Mouse (Mus musculus) brain, embryonic 18.5 days (tissue): ENCODE results near the gene Tifa.

Experiments
- DNase-seq: peaks from one replicate; pipeline ENCODE4 v3.0.0-alpha.2; 2012; ENCODE audit warnings: low read depth, low spot score

Gene Tifa

DNA sequence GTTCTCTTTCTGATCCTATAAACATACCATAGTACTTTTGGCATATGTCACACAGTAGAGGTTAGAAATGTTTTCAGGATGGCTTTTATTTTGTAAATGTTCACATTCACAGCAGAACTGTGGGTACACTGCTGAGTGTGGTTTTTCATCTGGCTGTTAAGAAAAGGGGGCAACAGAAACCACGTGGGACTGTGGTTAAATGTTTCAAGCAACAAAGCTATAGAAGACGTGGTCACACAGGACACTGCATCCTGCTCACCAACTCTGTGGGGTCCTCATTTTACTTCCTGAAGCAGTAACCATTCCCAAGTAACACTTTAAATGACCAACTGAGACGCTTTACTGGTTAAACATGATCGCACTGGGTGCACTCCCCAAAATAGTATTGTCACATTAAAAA is 72.9 kb downstream of the Tifa start:
- DNase-seq: no peak

- no peak for DNase-seq
Observed at GRCm38 (mm10) chr3:127863571-127863970, 74.0 kb downstream of the Tifa start.

DNA sequence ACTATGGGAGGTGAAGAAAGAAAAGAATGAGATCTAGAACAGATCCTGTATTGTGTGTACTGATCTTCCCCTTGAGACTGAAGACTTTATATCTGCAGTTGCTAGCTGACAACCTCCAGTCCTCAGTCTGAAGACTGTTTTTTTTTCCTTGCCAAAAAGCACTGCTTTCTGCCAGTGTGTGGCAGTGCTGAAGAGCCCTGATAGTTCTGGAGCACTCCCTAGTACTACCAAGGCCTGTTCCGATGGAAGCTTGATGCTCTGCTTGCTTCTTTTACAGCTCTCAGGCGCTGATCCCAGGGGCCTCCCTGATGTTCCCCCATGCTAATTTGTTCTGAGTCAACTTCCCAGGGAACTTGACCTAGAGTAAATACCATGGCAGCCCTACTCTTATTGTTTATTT is 74.6 kb downstream of the Tifa start:
- no peak for DNase-seq

- no peak for DNase-seq
Observed at GRCm38 (mm10) chr3:127868046-127868758, 78.6 kb downstream of the Tifa start.

DNA sequence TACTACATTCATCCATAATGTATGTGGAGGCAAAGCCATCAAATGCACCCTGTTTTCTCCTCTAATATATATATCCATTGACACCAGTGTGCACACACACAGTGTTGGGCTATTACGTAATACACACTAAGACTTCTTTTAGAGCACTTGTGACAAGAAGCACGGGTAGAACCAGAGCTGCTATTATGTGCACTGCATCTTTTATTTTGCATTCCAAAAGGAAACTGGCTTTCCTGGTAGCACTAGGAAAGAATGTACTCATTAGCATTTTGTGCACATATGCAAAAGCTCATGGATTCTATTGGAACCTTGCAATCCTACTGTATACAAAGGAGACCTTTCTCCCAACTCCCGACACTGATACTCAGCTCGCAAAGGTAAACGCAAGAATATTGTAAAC is 79.3 kb downstream of the Tifa start:
- no peak for DNase-seq

- DNase-seq: no peak
Observed at GRCm38 (mm10) chr3:127871575-127871974, 82.0 kb downstream of the Tifa start.

DNA sequence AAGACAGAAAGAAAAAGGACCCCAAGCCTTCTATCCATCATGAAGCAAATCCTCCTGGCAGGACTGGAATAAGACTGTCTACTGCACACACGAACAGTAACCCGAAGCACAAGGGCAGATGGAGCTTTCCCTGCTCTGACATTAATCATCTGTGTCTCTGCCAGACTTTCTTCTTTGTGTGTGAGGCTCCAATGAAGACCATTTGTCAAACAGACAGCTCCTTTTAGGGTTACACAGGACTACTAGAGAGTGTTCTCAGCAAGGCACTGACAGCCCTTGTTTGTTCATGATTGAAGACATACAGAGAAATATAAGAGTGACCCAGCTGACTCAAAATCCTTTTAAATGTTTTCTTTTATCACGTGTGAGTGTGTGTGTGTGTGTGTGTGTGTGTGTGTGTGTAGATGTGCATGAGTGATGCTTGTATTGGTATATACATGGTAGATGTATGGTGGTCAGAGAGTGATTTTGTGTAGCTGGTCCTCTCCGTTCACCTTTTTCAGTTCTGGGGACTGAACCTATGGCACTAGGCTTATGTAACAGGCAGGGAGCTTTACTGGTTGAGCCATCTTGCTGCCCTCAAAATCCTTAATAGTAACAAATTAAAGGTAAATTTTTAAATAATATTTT is 84.8 kb downstream of the Tifa start:
- no peak for DNase-seq

GRCm38 (mm10) chr3:127875059-127875458 is 85.5 kb downstream of the Tifa start:
- no peak for DNase-seq

GRCm38 (mm10) chr3:127875509-127875908 is 85.9 kb downstream of the Tifa start:
- DNase-seq: no peak

GRCm38 (mm10) chr3:127879968-127880367 is 90.4 kb downstream of the Tifa start:
- DNase-seq: no peak

DNA sequence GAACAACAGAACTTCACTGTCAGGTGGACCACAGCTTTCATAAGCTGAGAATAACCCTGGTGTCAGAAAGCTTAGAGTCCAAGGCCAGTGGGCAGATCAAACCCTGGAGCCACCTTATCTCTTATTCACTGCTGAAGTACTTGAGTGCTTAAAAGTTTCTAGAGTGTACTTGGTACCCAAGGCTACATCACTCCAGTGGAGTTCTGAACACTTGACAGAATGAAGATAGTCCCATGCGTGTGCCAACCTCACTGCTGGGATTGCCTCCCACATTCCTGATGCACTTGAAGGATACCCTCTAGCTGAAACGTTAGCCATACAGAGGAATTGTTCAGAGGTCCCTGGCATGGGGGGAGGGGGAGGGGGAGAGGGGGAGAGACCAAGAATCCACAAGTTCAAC is 92.1 kb downstream of the Tifa start:
- no peak for DNase-seq
